Mouse (Mus musculus) ES-Bruce4 (cell line): Measurements from ENCODE around the gene Ano1.

Experiments
- CTCF ChIP-seq: IDR thresholded peaks from one replicate; pipeline ENCODE4 v1.8.1; 2011; ENCODE audit warnings: low read depth, low read length
- POLR2A ChIP-seq: IDR thresholded peaks from one replicate; pipeline ENCODE4 v1.8.1; 2011; ENCODE audit warnings: low read length; ENCODE audit not compliant: insufficient read depth

- TF ChIP-seq CTCF (no peak), POLR2A (no peak)
Measured at GRCm38 (mm10) chr7:144634450-144634849, 117.3 kb downstream of the Ano1 start.
